Mouse (Mus musculus) midbrain, embryonic 15.5 days (tissue): ENCODE results near the gene Fga. TPM values are rescaled to one million over a fixed set of nuclear protein-coding genes. Genes with fewer than 3 reads are reported as not detected.

Source experiments
- ATAC-seq: fragments of 200-750 bp; cut with Nextera tagmentation; replicated peaks from 2 replicates; pipeline ENCODE4 v1.8.0; 2017; ENCODE audit warnings: moderate TSS enrichment
- H3K27ac ChIP-seq: fragments of 300-500 bp; sonication (generic); 2 replicates; pipeline ENCODE4 v1.5.1; 2015; ENCODE audit warnings: mild to moderate bottlenecking, inconsistent platforms
- H3K27me3 ChIP-seq: fragments of 300-500 bp; sonication (generic); replicated peaks from 2 replicates; pipeline ENCODE4 v1.6.1; 2015; ENCODE audit warnings: inconsistent platforms
- H3K36me3 ChIP-seq: fragments of 300-500 bp; sonication (generic); replicated peaks from 2 replicates; pipeline ENCODE4 v1.6.1; 2015; ENCODE audit warnings: inconsistent platforms
- H3K4me1 ChIP-seq: fragments of 300-500 bp; sonication (generic); 2 replicates; pipeline ENCODE4 v1.6.1; 2015; ENCODE audit warnings: inconsistent platforms
- H3K4me2 ChIP-seq: fragments of 300-500 bp; sonication (generic); 2 replicates; pipeline ENCODE4 v1.6.1; 2015; ENCODE audit warnings: inconsistent platforms, mild to moderate bottlenecking, moderate library complexity
- H3K4me3 ChIP-seq: fragments of 300-500 bp; sonication (generic); 2 replicates; pipeline ENCODE4 v1.5.1; 2015; ENCODE audit warnings: mild to moderate bottlenecking, inconsistent platforms
- H3K9ac ChIP-seq: fragments of 300-500 bp; sonication (generic); 2 replicates; pipeline ENCODE4 v1.6.1; 2015; ENCODE audit warnings: mild to moderate bottlenecking, inconsistent platforms
- H3K9me3 ChIP-seq: fragments of 300-500 bp; sonication (generic); 2 replicates; pipeline ENCODE4 v1.6.1; 2016; ENCODE audit warnings: inconsistent platforms
- WGBS: fragments of 180-500 bp; shearing (Covaris S2); methylation state at CpG from one replicate; pipeline ENCODE4 v1.1.7; 2015; ENCODE audit warnings: mixed read lengths; 5-methylcytosine and 5-hydroxymethylcytosine counted together
- polyA plus RNA-seq: library from polyadenylated mRNA; unstranded; fragments of >200 nt; fragmentation: Nextera tagmentation; extraction: Ambion mirVana; gene quantifications from 2 replicates; pipeline ENCODE4 v1.2.1, GENCODE M21; 2015

Fga gene
- polyA plus RNA-seq, 1 experiment from 2014 or later: not detected

DNA sequence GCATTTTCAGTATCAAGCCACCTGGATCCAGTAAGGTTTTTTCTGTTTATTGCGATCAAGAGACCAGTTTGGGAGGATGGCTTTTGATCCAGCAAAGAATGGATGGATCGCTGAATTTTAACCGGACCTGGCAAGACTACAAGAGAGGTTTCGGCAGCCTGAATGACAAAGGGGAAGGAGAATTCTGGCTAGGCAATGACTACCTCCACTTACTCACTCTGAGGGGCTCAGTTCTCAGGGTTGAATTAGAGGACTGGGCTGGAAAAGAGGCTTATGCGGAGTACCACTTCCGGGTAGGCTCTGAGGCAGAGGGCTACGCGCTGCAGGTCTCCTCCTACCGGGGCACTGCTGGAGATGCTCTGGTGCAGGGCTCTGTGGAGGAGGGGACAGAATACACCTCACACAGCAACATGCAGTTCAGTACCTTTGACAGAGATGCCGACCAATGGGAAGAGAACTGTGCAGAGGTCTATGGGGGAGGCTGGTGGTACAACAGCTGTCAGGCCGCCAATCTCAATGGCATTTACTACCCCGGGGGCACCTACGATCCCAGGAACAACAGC is 7.0 kb downstream of the Fga start:
- H3K27ac ChIP-seq: no peak overlapping the region
- peak; percentile 80 for ATAC-seq
- WGBS: 40% methylated on average over 13 of the region's 13 CpGs
- H3K36me3 ChIP-seq: no peaks in the 10 kb centered on the region
- no peak overlapping the region for H3K9ac ChIP-seq
- peak overlapping the region; percentile 39 for H3K4me2 ChIP-seq
- H3K27me3 ChIP-seq: no peaks in the 10 kb centered on the region
- peak overlapping the region; percentile 12; the same call in 1 of the 2 replicates for H3K4me3 ChIP-seq
- H3K9me3 ChIP-seq: no peaks in the 10 kb centered on the region
- H3K4me1 ChIP-seq: no peaks in the 10 kb centered on the region

- Histone ChIP-seq H3K27me3 (no peaks in the 10 kb centered on the region), H3K9ac (no peak overlapping the region), H3K4me2 (no peak overlapping the region), H3K4me1 (no peaks in the 10 kb centered on the region), H3K27ac (no peak overlapping the region), H3K4me3 (no peak overlapping the region), H3K36me3 (no peaks in the 10 kb centered on the region), H3K9me3 (no peaks in the 10 kb centered on the region)
- ATAC-seq: no peak
- 85% methylated on average over 8 of the region's 8 CpGs for WGBS
Measured at GRCm38 (mm10) chr3:83033801-83034200, 7.9 kb downstream of the Fga start.

DNA sequence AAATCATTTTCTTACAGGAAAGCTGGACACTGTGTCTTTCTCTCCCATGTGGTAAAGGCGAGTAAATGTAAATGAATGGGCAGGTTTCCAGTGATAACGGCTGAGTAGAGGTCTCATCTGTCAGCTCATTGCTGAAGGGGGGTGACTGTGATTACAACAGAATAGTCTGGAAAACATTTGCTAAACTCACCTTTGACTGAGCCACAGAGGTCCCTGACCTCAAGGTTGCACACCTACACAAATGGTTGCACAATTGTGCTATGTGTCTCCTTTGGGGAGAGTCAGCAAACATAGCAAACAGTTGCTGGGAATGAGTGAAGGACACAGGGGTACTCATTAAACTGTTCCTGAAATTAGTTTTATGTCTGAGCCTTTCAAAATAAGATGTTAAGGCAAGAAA is 13.0 kb downstream of the Fga start:
- Histone ChIP-seq H3K4me3 (no peak overlapping the region), H3K9ac (no peak overlapping the region), H3K36me3 (no peaks in the 10 kb centered on the region), H3K4me1 (no peaks in the 10 kb centered on the region), H3K9me3 (no peaks in the 10 kb centered on the region), H3K27me3 (no peaks in the 10 kb centered on the region), H3K4me2 (no peak overlapping the region), H3K27ac (no peak overlapping the region)
- no peak for ATAC-seq
- 85% methylated on average over 2 of the region's 2 CpGs for WGBS

GRCm38 (mm10) chr3:83039666-83040065 is 13.8 kb downstream of the Fga start:
- Histone ChIP-seq H3K36me3 (no peaks in the 10 kb centered on the region), H3K4me2 (no peak overlapping the region), H3K27me3 (no peaks in the 10 kb centered on the region), H3K4me1 (no peaks in the 10 kb centered on the region), H3K9ac (no peak overlapping the region), H3K27ac (no peak overlapping the region), H3K9me3 (no peaks in the 10 kb centered on the region), H3K4me3 (no peak overlapping the region)
- 85% methylated on average over 4 of the region's 4 CpGs for WGBS
- ATAC-seq: no peak

GRCm38 (mm10) chr3:83042451-83042850 is 16.6 kb downstream of the Fga start:
- Histone ChIP-seq H3K9me3 (no peaks in the 10 kb centered on the region), H3K4me2 (no peak overlapping the region), H3K9ac (no peak overlapping the region), H3K4me3 (no peak overlapping the region), H3K27me3 (no peaks in the 10 kb centered on the region), H3K4me1 (no peaks in the 10 kb centered on the region), H3K36me3 (no peaks in the 10 kb centered on the region), H3K27ac (no peak overlapping the region)
- no peak for ATAC-seq
- 87% methylated on average over 5 of the region's 5 CpGs for WGBS

DNA sequence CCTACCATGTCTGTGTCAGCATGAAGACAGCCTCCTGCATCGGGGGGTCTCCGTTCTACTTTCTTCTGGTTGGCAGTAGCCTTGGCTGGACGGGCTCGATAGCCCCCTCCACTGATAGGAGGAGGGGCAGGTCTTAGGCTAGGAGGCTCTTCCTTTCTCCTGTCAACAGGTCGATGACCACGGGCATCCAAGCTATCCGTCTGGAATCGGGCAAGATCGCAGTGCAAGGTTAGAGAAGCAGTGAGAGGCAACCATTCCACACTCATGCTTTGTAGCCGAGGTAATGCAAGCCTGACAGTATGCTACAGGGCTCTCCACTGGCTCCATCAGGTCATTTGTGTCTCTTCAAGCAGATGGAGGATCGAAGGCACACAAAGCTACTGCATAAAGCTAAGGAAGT is 20.8 kb downstream of the Fga start:
- H3K4me2 ChIP-seq: no peak overlapping the region
- 88% methylated on average over 11 of the region's 11 CpGs for WGBS
- no peak overlapping the region for H3K27ac ChIP-seq
- ATAC-seq: no peak
- no peaks in the 10 kb centered on the region for H3K9me3 ChIP-seq
- no peak overlapping the region for H3K4me3 ChIP-seq
- no peaks in the 10 kb centered on the region for H3K27me3 ChIP-seq
- H3K4me1 ChIP-seq: no peaks in the 10 kb centered on the region
- no peak overlapping the region for H3K9ac ChIP-seq
- H3K36me3 ChIP-seq: no peaks in the 10 kb centered on the region

DNA sequence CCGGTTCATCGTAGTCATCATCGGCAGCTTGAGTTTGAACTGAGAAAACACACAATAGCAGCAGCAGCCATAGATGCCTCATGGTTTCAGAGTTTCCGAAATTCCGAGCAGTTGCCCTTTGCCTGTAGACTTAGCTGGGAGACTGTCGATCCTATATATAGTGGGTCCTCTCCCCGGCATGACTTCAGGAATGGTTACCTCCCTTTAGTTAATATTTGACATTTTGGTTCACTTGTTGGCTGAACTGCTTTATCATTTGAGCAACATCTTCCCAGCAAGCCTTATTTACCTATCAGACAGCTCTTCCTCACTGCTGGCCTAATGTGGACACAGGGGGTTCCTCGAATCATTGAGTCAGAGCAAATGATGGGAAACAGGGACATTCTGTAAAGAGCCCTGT is 23.8 kb downstream of the Fga start, which contains the start of gene Fgb:
Fgb (minus strand) TSS at position 184 of the 400 bp plus-strand sequence.
- WGBS: 88% methylated on average over 8 of the region's 8 CpGs
- Histone ChIP-seq H3K27me3 (no peaks in the 10 kb centered on the region), H3K9ac (no peak within 1 kb of the TSS), H3K36me3 (no peaks in the 10 kb centered on the region), H3K9me3 (no peaks in the 10 kb centered on the region), H3K27ac (no peak within 1 kb of the TSS), H3K4me3 (no peak within 1 kb of the TSS), H3K4me1 (no peaks in the 10 kb centered on the region), H3K4me2 (no peak within 1 kb of the TSS)
- no peak for ATAC-seq

GRCm38 (mm10) chr3:83050661-83051060 is 24.8 kb downstream of the Fga start:
- Histone ChIP-seq H3K27ac (no peak overlapping the region), H3K4me1 (no peaks in the 10 kb centered on the region), H3K9me3 (no peaks in the 10 kb centered on the region), H3K9ac (no peak overlapping the region), H3K27me3 (no peaks in the 10 kb centered on the region), H3K4me2 (no peak overlapping the region), H3K4me3 (no peak overlapping the region), H3K36me3 (no peaks in the 10 kb centered on the region)
- ATAC-seq: no peak
- WGBS: 83% methylated on average over 5 of the region's 5 CpGs

- Histone ChIP-seq H3K9ac (no peak overlapping the region), H3K4me3 (no peak overlapping the region), H3K27ac (no peak overlapping the region), H3K27me3 (no peaks in the 10 kb centered on the region), H3K4me1 (peaks cover 12% of the 10 kb centered on the region), H3K9me3 (no peaks in the 10 kb centered on the region), H3K36me3 (no peaks in the 10 kb centered on the region), H3K4me2 (no peak overlapping the region)
- no peak for ATAC-seq
- WGBS: 89% methylated on average over 5 of the region's 5 CpGs
Measured at GRCm38 (mm10) chr3:83052102-83052501, 26.2 kb downstream of the Fga start.

GRCm38 (mm10) chr3:83053126-83053525 is 27.2 kb downstream of the Fga start:
- 89% methylated on average over 7 of the region's 7 CpGs for whole genome bisulfite sequencing
- no peak for ATAC-seq
- Histone ChIP-seq H3K4me1 (peaks cover 13% of the 10 kb centered on the region), H3K4me3 (no peak overlapping the region), H3K4me2 (no peak overlapping the region), H3K9me3 (no peaks in the 10 kb centered on the region), H3K9ac (no peak overlapping the region), H3K27ac (no peak overlapping the region), H3K36me3 (no peaks in the 10 kb centered on the region), H3K27me3 (no peaks in the 10 kb centered on the region)

- 38% methylated on average over 10 of the region's 10 CpGs for WGBS
Measured at GRCm38 (mm10) chr3:83053758-83054157, 27.9 kb downstream of the Fga start.

DNA sequence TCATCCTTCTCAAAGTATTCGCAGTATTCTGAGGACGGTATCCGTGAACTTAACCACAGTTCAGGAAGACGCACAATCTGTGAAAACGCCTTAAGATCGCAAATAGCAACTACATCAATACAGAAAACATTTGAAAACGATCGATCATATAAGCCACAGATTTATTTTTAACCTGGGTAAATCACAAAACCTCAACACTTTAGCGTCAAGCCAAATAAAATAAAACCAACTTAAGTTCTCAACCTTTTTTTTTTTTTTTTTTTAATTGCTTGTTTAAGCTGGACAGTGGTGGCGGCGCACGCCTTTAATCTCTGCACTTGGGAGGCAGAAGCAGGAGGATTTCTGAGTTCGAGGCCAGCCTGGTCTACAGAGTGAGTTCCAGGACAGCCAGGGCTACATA is 28.9 kb downstream of the Fga start:
- 38% methylated on average over 13 of the region's 13 CpGs for WGBS
- Histone ChIP-seq H3K4me1 (peaks cover 13% of the 10 kb centered on the region), H3K4me3 (peak overlapping the region; percentile 84), H3K27ac (no peak overlapping the region), H3K27me3 (no peaks in the 10 kb centered on the region), H3K4me2 (peak overlapping the region; percentile 50), H3K36me3 (peaks cover 15% of the 10 kb centered on the region), H3K9ac (no peak overlapping the region), H3K9me3 (no peaks in the 10 kb centered on the region)
- no peak for ATAC-seq

More at GRCm38 (mm10) chr3:83053758-83054157, 27.9 kb downstream of the Fga start:
- H3K27ac ChIP-seq: no peak overlapping the region
- no peak overlapping the region for H3K9ac ChIP-seq
- no peaks in the 10 kb centered on the region for H3K9me3 ChIP-seq
- no peak overlapping the region for H3K4me3 ChIP-seq
- H3K4me2 ChIP-seq: no peak overlapping the region
- no peak for ATAC-seq
- peaks cover 13% of the 10 kb centered on the region for H3K4me1 ChIP-seq
- H3K36me3 ChIP-seq: peaks cover 5% of the 10 kb centered on the region; the same call in 1 of the 2 replicates
- H3K27me3 ChIP-seq: no peaks in the 10 kb centered on the region

DNA sequence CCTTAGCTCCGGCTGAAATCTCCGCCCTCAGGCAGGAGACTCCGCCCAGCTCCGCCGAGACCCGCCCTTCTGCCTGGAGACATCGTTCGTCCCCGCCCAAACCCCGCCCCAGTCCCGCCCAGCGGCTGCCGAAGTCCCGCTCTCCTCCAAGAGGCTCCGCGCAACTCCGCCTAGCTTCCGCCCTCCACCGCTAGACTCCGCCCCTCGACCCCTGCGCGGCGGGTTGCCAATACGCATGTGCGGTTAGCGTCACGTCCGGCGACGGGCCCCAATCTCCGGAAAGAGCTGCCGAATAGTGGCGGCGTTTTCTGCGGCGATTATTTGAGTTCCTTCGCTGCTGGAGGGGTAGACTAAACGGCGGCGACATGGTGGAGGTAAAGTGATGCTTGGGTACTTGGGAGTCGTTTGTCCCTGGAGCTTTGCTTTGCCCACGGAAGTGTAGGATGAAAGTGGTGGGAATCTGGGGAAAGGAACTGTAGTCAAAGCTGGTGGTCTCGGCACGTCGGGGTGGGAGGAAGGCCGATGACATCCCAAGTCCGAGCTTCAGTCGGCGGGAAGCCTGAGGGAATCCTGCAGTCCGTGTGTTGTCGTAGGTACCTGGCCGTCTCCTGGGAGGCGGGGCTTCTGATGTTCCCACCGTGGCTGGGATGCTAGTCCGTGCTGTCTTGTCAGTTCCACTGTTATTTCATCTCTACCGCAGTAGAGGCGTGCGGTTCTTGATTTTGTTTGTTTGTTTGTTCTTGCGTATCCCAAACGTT is 29.6 kb downstream of the Fga start, which contains the start of gene Plrg1:
Plrg1 (plus strand) TSS at position 242 of the 758 bp plus-strand sequence.
- ATAC-seq: peak; percentile 99
- under 1% methylated on average over 61 of the region's 61 CpGs for WGBS
- peak within 1 kb of the TSS; percentile 66 for H3K4me2 ChIP-seq
- H3K27ac ChIP-seq: peak within 1 kb of the TSS; percentile 83
- H3K4me3 ChIP-seq: peak within 1 kb of the TSS; percentile 84
- peaks cover 13% of the 10 kb centered on the region for H3K4me1 ChIP-seq
- peaks cover 21% of the 10 kb centered on the region for H3K36me3 ChIP-seq
- H3K9me3 ChIP-seq: no peaks in the 10 kb centered on the region
- no peaks in the 10 kb centered on the region for H3K27me3 ChIP-seq
- peak within 1 kb of the TSS; percentile 79 for H3K9ac ChIP-seq
